Mouse (Mus musculus) myocyte (in vitro differentiated cells): Measurements from ENCODE around the gene AC134908.4.

Experiments
- POLR2A ChIP-seq: IDR thresholded peaks from one replicate; pipeline ENCODE4 v1.6.1; 2011; ENCODE audit warnings: low read depth, mild to moderate bottlenecking, control low read depth, moderate library complexity; ENCODE audit not compliant: insufficient read length
- POLR2AphosphoS2 ChIP-seq: IDR thresholded peaks from one replicate; pipeline ENCODE4 v1.6.1; 2011; ENCODE audit warnings: low read depth, control low read depth; ENCODE audit not compliant: insufficient read length
- USF1 ChIP-seq: IDR thresholded peaks from one replicate; pipeline ENCODE4 v1.6.1; 2011; ENCODE audit warnings: low read depth, mild to moderate bottlenecking, control low read depth, moderate library complexity

DNA sequence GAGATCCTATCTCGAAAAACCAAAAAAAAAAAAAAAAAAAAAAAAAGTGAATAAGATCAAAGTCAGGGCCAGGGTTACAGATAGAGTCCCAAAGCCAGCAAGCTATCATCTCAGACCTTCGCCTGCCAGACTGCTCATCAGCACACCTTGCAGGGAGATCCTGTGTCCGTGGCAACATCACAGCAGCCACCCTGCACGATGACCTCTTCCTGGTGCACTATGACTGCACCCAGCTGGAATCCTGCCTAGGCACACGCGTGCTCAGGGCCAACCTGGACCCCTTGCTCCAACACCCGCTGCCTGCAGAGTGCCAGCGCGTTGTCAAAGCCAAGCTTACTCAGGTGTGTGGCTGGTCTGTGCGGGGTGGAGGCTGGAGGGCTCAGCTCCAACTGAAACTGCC is 51.1 kb downstream of the AC134908.4 start:
- TF ChIP-seq POLR2A, result no peak
- TF ChIP-seq POLR2AphosphoS2, result peak; percentile 37
- TF ChIP-seq USF1, result no peak
